Mouse (Mus musculus): ENCODE measurements around the gene Gfra4.
"Not testable (repeated sequence)": the region's sequence is repeated elsewhere in the genome, so short reads cannot be mapped to it uniquely, and the experiment has no call there.

Gfra4 gene

GRCm38 (mm10) chr2:131046025-131046424 lies 3.1 kb upstream of the Gfra4 start:
- DNase-seq (ENCODE audit: low spot score), result no peak

- no peak for DNase-seq (ENCODE audit: low spot score)
Observed at GRCm38 (mm10) chr2:131044989-131045720, 2.3 kb upstream of the Gfra4 start.

- DNase-seq (ENCODE audit: low spot score), result no peak
Observed at GRCm38 (mm10) chr2:131044354-131044852, 1.5 kb upstream of the Gfra4 start.

DNA sequence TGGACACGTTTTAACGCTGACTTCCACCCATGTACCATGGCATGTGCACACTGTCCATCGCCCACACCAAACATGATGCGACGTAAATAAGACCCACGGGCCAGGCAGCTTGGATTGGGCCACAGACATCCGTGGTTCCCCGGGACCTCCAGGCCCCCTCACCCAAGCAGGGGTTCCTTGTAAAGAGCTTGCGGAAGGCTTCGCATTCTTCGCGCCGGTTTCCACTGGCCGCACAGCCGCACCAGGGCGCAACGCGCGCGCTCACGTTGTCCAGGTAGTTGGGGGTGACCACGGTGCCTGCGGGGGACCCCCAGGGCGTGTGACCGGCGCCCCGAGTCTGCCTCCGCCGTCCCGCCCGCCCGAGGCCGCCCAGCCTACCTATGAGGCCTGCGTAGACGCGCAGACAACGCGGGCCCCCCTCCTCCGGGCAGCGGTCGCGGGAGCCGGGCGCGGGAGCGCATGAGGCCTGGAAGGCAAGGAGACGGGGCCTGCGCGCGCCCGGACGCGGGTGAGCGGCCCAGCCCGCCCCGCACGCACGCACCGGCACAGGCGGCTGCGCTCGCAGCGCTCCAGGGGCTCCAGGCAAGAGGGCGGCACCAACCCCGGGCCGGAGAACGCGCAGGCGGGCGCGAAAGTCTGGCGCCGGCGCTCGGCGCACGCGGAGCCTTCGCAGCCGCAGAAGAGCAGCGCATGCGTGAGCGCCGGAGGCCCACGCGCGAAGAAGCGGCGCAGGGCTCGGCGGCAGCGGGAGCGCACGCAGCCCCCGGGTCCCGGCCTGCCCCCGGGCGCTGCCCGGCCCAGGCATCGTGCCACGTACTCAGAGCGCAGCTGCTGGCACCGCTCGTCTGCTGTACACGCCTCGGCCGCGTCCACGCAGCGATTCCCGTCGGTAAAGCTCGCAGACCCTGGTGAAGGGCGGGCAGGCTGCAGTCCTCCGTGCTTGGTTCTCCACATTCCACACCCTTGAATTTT lies 1.7 kb downstream of the Gfra4 start:
- no peak for DNase-seq (ENCODE audit: low spot score)

GRCm38 (mm10) chr2:131038675-131039074 lies 4.2 kb downstream of the Gfra4 start:
- no peak for DNase-seq (ENCODE audit: low spot score)

DNA sequence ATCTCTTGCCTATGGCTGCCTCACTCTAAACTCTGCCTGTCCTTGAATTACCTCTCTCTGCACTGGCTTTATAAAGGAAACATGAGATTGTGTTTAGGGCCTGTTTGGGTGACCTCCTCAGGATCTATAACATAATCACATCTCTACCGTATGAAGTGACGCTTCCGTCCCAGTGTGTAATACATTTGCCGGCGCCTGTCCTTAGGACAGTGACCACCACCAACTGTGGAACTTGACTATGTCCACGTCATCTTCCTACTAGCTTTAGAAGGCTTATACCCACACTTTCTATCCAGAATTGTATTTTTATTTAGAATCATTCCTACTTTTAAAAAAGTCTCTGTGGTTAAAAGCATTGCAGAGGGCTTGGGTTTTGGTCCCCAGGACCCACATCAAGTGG lies 4.7 kb downstream of the Gfra4 start:
- DNase-seq (ENCODE audit: low spot score), result no peak

- DNase-seq (ENCODE audit: low spot score), result no peak
Observed at GRCm38 (mm10) chr2:131037226-131037990, 5.5 kb downstream of the Gfra4 start.

- no peak for DNase-seq (ENCODE audit: low spot score)
Observed at GRCm38 (mm10) chr2:131036757-131037156, 6.1 kb downstream of the Gfra4 start.

GRCm38 (mm10) chr2:131036343-131036742 lies 6.5 kb downstream of the Gfra4 start:
- no peak for DNase-seq (ENCODE audit: low spot score)

GRCm38 (mm10) chr2:131031406-131031805 lies 11.5 kb downstream of the Gfra4 start:
- not testable (repeated sequence) for DNase-seq (ENCODE audit: low spot score)

GRCm38 (mm10) chr2:131030998-131031397 lies 11.9 kb downstream of the Gfra4 start:
- no peak for DNase-seq (ENCODE audit: low spot score)

DNA sequence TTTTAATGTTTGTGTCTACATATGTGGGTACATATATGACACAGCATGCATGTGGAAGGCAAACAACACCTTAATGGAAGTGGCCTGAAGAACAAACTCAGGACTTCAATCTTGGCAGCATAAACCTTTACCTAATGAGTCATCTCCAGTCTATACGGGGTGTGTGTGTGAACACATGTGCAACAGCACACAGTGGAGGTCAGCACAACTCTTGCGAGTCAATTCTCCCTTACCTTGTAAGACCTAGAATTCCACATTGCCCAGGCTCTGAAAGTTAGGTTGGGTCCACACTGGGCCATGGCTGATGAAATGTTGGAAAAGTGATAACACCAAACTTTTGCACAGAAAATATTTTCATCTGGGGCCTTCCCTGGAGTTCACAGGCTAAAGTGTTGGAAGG lies 12.3 kb downstream of the Gfra4 start:
- no peak for DNase-seq (ENCODE audit: low spot score)

DNA sequence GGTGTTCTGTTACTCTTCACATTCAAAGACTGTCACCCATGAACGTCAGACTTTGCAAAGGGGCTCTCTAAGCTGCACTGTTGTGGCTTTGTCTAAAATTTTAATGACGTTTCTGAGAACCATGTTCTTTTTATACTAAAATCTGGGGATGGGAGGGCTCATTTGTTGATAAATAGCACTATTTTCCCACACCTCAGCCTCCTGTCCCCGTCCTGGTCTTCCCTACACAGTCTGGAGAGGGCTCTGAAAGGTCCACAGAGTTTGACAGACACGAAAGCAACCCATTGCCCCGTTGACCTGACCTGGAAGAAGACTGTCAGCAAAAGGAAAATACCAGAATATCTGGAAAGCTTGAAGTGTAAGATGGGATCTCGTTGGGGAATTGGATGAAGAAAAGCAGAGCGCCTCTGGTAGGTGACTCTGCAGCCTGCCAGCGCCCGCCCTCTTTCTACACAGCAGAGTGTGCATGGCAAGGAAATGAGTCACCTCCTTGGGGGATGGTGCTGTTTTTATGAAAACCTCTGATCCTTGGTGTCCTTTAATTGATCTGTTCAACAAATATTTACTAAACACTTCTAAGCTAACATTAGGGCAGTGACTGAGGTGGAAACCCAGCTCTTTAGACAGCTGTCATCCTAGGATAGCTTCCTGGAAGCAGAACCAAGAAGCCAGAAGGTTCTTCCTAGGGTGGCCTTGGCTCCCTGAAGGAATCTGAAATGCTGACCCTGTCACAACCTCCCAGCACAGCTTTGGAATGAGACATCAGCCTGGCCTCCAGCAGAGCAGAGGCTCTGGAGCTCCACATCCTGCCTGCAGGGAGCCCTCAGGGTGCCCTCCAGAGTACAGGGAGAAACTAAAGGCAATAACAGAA lies 13.6 kb downstream of the Gfra4 start:
- no peak for DNase-seq (ENCODE audit: low spot score)

DNA sequence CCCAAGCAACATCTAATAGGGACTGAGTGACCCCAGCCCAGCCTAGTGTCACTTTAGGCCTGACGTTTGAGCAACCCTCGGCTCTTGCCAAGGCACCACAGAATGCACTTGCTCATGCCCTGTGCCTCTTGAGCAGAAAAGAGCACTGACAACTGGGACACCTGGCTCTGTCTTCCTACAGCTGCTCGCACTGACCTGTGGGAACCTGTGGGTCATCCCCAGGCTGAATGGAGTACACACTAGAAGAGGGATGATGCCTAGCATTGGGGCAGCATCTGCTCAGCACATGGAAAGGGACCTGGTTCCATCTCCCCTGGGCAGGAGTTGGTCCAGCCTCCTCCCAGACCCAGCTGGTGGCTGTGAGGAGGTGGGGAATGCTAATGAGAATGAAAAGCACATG lies 15.9 kb downstream of the Gfra4 start:
- DNase-seq (ENCODE audit: low spot score), result no peak

- no peak for DNase-seq (ENCODE audit: low spot score)
Observed at GRCm38 (mm10) chr2:131025230-131025629, 17.7 kb downstream of the Gfra4 start.

DNA sequence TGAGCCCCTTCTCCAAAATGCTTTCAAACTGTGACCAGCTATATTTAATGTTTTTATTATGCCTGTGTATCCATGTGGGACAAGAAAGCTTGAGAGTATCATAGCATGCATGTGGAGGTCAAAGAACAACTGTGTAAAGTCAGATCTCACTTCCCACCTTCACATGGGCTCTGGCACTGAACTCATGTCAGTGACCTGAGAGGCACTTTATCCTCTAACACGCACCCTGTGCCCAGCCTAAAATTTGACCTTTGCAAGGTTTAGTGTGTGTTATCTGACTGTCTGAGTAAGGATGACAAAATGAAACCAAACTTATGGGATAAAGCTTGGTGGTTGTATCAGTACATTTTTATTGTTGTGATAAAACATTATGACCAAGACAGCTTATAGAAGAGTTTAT lies 32.3 kb downstream of the Gfra4 start:
- DNase-seq (ENCODE audit: low spot score), result no peak

DNA sequence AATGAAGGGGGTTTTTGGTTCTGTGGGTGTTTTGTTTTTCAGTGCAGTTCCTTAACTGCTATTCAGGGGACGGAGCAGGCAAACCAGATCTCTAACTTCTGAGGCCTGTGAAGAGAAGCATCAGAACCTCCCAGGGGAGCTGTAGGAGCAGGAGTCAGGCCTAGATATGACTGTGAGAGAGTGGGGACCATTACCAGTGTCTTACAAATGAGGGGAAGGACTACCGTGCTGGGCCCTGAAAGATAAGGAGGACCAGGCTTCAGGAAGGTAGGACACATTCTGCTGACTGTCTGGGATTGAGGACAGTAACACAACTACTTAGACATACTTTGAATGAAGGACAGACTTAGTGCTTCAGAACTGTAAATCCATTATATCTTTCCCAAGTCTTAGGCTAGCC lies 33.8 kb downstream of the Gfra4 start:
- DNase-seq (ENCODE audit: low spot score), result no peak

DNA sequence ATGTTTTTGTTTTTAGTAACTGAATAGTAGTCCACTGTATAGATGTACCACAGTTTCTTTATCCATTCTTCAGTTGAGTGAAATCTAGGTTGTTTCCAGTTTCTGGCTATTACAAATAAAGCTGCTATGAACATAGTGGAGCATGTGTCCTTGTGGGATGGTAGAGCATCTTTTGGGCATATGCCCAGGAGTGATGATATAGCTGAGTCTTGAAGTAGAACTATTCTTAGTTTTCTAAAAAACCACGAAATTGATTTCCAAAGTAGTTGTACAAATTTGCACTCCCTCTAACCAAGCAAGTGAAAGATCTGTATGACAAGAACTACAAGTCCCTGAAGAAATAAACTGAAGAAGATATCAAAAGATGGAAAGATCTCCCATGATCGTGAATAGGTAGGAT lies 50.1 kb downstream of the Gfra4 start:
- DNase-seq (ENCODE audit: low spot score), result no peak
